Mouse (Mus musculus) bone marrow macrophage, adult 2 months (primary cell): ENCODE results near the gene Prlh.

Experiments used
- CTCF ChIP-seq: IDR thresholded peaks from 2 replicates; pipeline ENCODE4 v1.5.1; 2012; ENCODE audit warnings: low read depth, mild to moderate bottlenecking, low read length, moderate library complexity
- POLR2A ChIP-seq: IDR thresholded peaks from 2 replicates; pipeline ENCODE4 v1.6.1; 2012; ENCODE audit warnings: mild to moderate bottlenecking, low read depth, low read length, borderline replicate concordance

DNA sequence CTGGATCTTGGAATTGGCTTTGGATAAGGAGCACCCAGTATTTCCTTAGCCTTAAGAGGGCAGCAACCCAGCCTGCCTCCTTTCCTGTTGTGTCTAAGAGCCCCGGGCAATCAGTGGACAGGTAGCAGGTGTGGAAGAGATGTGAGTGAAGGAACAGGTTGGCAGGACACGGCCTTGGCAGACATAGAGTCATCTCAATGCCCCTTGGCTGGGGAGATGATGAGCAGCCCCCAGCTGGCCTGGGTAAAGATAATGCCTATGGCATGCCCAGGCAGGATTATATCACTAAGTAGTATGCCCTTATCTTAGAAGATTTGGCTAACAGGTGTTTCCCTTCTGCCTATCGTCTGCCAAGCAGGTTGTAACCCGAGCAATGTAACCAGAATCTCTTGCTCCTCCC, 44.2 kb downstream of the Prlh start:
- no peak for TF ChIP-seq POLR2A
- TF ChIP-seq CTCF: no peak
